Mouse (Mus musculus) gastrocnemius, adult 2 months (tissue): ENCODE measurements around the gene Mettl23. TPM values are rescaled to one million over a fixed set of nuclear protein-coding genes. Genes with fewer than 3 reads are reported as not detected.
A peak's percentile ranks its signal among the peaks of the same experiment; 100 is the strongest.

Source experiments
- DNase-seq: peaks from one replicate; pipeline ENCODE4 v3.0.0; 2022
- H3K27ac ChIP-seq: fragments of 200-600 bp; 2 replicates; pipeline ENCODE4 v1.8.1; 2022; ENCODE audit warnings: mild to moderate bottlenecking
- H3K4me3 ChIP-seq: fragments of 200-600 bp; 2 replicates; pipeline ENCODE4 v1.8.1; 2022; ENCODE audit warnings: mild to moderate bottlenecking, moderate library complexity
- CTCF ChIP-seq: fragments of 200-600 bp; IDR thresholded peaks from 2 replicates; pipeline ENCODE4 v1.8.1; 2022; ENCODE audit warnings: antibody characterized with exemption, mild to moderate bottlenecking, moderate library complexity
- intact Hi-C: fragments of 180-260 bp; cut with DNase I; formaldehyde crosslinking; loops from one replicate; pipeline ENCODE4 v1.15.1; 2025
- total RNA-seq, 2 experiments: library from RNA; stranded (reverse); gene quantifications; 2 replicates each; pipeline ENCODE4 v1.2.3; 2021

Mettl23 gene
- total RNA-seq, 2 experiments from 2014 or later: 35.4 to 42.9 TPM

GRCm38 (mm10) chr11:116852891-116853511, 9.9 kb downstream of the Mettl23 start, which contains the start of gene Srsf2:
Gene Srsf2, minus strand, starts transcription at chr11:116853094.
- peak within 1 kb of the TSS; percentile 99 for H3K27ac ChIP-seq
- intact Hi-C loops: loop anchor here (1.0 kb wide), 1 partner anchor 10 kb away; the partner anchor contains the start of genes Jmjd6 and Mettl23
- peak within 1 kb of the TSS; percentile 93 for H3K4me3 ChIP-seq
- peak; percentile 97 for DNase-seq
- TF ChIP-seq CTCF: no peak

- H3K4me3 ChIP-seq: peak overlapping the region; percentile 93
- peak; percentile 99 for DNase-seq
- peak overlapping the region; percentile 99 for H3K27ac ChIP-seq
- intact Hi-C loops: no loop called here
- TF ChIP-seq CTCF: no peak
Observed at GRCm38 (mm10) chr11:116853512-116853928, 10.4 kb downstream of the Mettl23 start.

- intact Hi-C loops: no loop called here
- peak overlapping the region; percentile 93 for H3K4me3 ChIP-seq
- peak overlapping the region; percentile 99 for H3K27ac ChIP-seq
- TF ChIP-seq CTCF: no peak
- DNase-seq: no peak
Observed at GRCm38 (mm10) chr11:116854279-116854678, 11.2 kb downstream of the Mettl23 start.

GRCm38 (mm10) chr11:116857183-116857850, 14.2 kb downstream of the Mettl23 start:
- Histone ChIP-seq H3K27ac (no peak overlapping the region), H3K4me3 (no peak overlapping the region)
- intact Hi-C loops: no loop called here
- DNase-seq: no peak
- TF ChIP-seq CTCF: no peak

GRCm38 (mm10) chr11:116864444-116864843, 21.4 kb downstream of the Mettl23 start:
- Histone ChIP-seq H3K27ac (peak overlapping the region; percentile 12; the same call in 1 of the 2 replicates), H3K4me3 (no peak overlapping the region)
- no peak for TF ChIP-seq CTCF
- no peak for DNase-seq
- intact Hi-C loops: loop anchor here (10.0 kb wide), 1 partner anchor 310 kb away; no protein-coding TSS in a partner anchor

- DNase-seq: no peak
- Histone ChIP-seq H3K4me3 (no peak overlapping the region), H3K27ac (no peak overlapping the region)
- intact Hi-C loops: loop anchor here (10.0 kb wide), 1 partner anchor 309 kb away; no protein-coding TSS in a partner anchor
- no peak for TF ChIP-seq CTCF
Observed at GRCm38 (mm10) chr11:116865945-116866585, 23.0 kb downstream of the Mettl23 start.

GRCm38 (mm10) chr11:116868129-116868528, 25.1 kb downstream of the Mettl23 start:
- DNase-seq: peak; percentile 82
- Histone ChIP-seq H3K4me3 (no peak overlapping the region), H3K27ac (peak overlapping the region; percentile 69)
- intact Hi-C loops: loop anchor here (10.0 kb wide), 1 partner anchor 307 kb away; no protein-coding TSS in a partner anchor
- TF ChIP-seq CTCF: no peak

- no peak overlapping the region for H3K27ac ChIP-seq
- intact Hi-C loops: loop anchor here (10.0 kb wide), 1 partner anchor 306 kb away; no protein-coding TSS in a partner anchor
- TF ChIP-seq CTCF: no peak
- no peak for DNase-seq
- H3K4me3 ChIP-seq: peak overlapping the region; percentile 21; the same call in 1 of the 2 replicates
Observed at GRCm38 (mm10) chr11:116869223-116869622, 26.1 kb downstream of the Mettl23 start.

- Histone ChIP-seq H3K27ac (no peak overlapping the region), H3K4me3 (no peak overlapping the region)
- TF ChIP-seq CTCF: no peak
- DNase-seq: no peak
- intact Hi-C loops: loop anchor here (10.0 kb wide), 1 partner anchor 305 kb away; no protein-coding TSS in a partner anchor
Observed at GRCm38 (mm10) chr11:116869641-116870040, 26.6 kb downstream of the Mettl23 start.

GRCm38 (mm10) chr11:116871538-116871937, 28.5 kb downstream of the Mettl23 start:
- no peak for TF ChIP-seq CTCF
- H3K4me3 ChIP-seq: no peak overlapping the region
- no peak overlapping the region for H3K27ac ChIP-seq
- intact Hi-C loops: no loop called here
- no peak for DNase-seq

GRCm38 (mm10) chr11:116873987-116874386, 30.9 kb downstream of the Mettl23 start:
- intact Hi-C loops: no loop called here
- TF ChIP-seq CTCF: no peak
- no peak for DNase-seq
- H3K27ac ChIP-seq: no peak overlapping the region
- no peak overlapping the region for H3K4me3 ChIP-seq

GRCm38 (mm10) chr11:116878454-116878853, 35.4 kb downstream of the Mettl23 start:
- DNase-seq: no peak
- intact Hi-C loops: no loop called here
- no peak for TF ChIP-seq CTCF

GRCm38 (mm10) chr11:116880839-116881238, 37.8 kb downstream of the Mettl23 start:
- DNase-seq: no peak
- no peak for TF ChIP-seq CTCF
- intact Hi-C loops: no loop called here

More at GRCm38 (mm10) chr11:116878454-116878853, 35.4 kb downstream of the Mettl23 start:
- H3K27ac ChIP-seq: no peak overlapping the region
- H3K4me3 ChIP-seq: no peak overlapping the region

More at GRCm38 (mm10) chr11:116880839-116881238, 37.8 kb downstream of the Mettl23 start:
- Histone ChIP-seq H3K4me3 (no peak overlapping the region), H3K27ac (no peak overlapping the region)
